In genomic region chr14:79873062-79873461, GRCm38 (mm10) we compare ENCODE assay signal across 10 mouse cellular contexts.
A peak's percentile ranks its signal among the peaks of the same experiment; 100 is the strongest.
DNase-seq lines count a peak whose midpoint lies in the region; ATAC-seq and TF ChIP-seq lines count a peak whose summit lies in the region.
"Had no signal": no experiment of that assay in that cellular context is flagged by ENCODE, and none has a peak within 500 bp of the region (broad histone marks: within the 10 kb centered on the region; RNA-seq: fewer than 3 reads in every experiment).

No protein-coding gene starts in this region.

- intact Hi-C loops in heart, adult 2 months (cut with DNase I): no loop called here
- intact Hi-C loops in heart, postnatal 25 days (cut with DNase I): no loop called here
- intact Hi-C loops in heart, postnatal 14 days (cut with DNase I): no loop called here

- 51% methylated on average over 13 of the region's 13 CpGs for WGBS in heart, adult 2 months
- 9% methylated on average over 13 of the region's 13 CpGs for WGBS in neural tube, embryonic 15.5 days

- H3K9ac ChIP-seq in heart, adult 2 months (ENCODE audit: low read depth, low read length): no peak overlapping the region
- no peak overlapping the region for H3K9ac ChIP-seq in neural tube, embryonic 15.5 days (replicated peaks)
- H3K9ac ChIP-seq: liver, embryonic 12.5 days had no signal

- no peaks in the 10 kb centered on the region for H3K36me3 ChIP-seq in heart, adult 2 months (ENCODE audit: control insufficient read depth, insufficient read depth, low read length)
- H3K36me3 ChIP-seq in neural tube, embryonic 15.5 days: no peaks in the 10 kb centered on the region
- H3K36me3 ChIP-seq: liver, embryonic 12.5 days had no signal

- H3K79me2 ChIP-seq in heart, adult 2 months (replicated peaks; ENCODE audit: control insufficient read depth, insufficient read depth, low read length): no peaks in the 10 kb centered on the region

- no peaks in the 10 kb centered on the region for H3K27me3 ChIP-seq in heart, adult 2 months (ENCODE audit: control insufficient read depth, insufficient read depth, low read length)
- peaks cover 8% of the 10 kb centered on the region; the same call in 1 of the 2 replicates for H3K27me3 ChIP-seq in neural tube, embryonic 15.5 days (replicated peaks)
- H3K27me3 ChIP-seq: liver, embryonic 12.5 days had no signal

- no peak overlapping the region for H3K4me2 ChIP-seq in neural tube, embryonic 15.5 days
- H3K4me2 ChIP-seq: liver, embryonic 12.5 days had no signal

- no peak for TF ChIP-seq EP300 in heart, adult 2 months (IDR thresholded peaks at IDR 0.05; ENCODE audit: insufficient read depth, low read depth, low read length)

- peak; percentile 18 to 31 for DNase-seq in heart, adult 2 months
- DNase-seq in heart, postnatal 25 days (ENCODE audit: low spot score): no peak
- DNase-seq in heart, postnatal 14 days: peak; percentile 7 to 14
- peak; percentile 37 for DNase-seq in kidney, postnatal 14 days
- DNase-seq in spleen, adult 12 weeks (ENCODE audit: low spot score): no peak
- no peak for DNase-seq in adrenal gland, postnatal 4 days (ENCODE audit: low spot score in 2 of 2)
- DNase-seq in lung, adult 18-20 months: no peak
- DNase-seq: thymus, postnatal 25 days had no signal

- no peak for TF ChIP-seq CTCF in heart, adult 2 months (IDR thresholded peaks at IDR 0.05)

- TF ChIP-seq POLR2A in heart, adult 2 months (IDR thresholded peaks at IDR 0.05; ENCODE audit: insufficient read depth, low read depth, low read length): no peak

- no peaks in the 10 kb centered on the region for H3K9me3 ChIP-seq in neural tube, embryonic 15.5 days (replicated peaks)

- no peaks in the 10 kb centered on the region for H3K4me1 ChIP-seq in heart, adult 2 months (ENCODE audit: control insufficient read depth, insufficient read depth, low read length)
- H3K4me1 ChIP-seq in neural tube, embryonic 15.5 days: peaks cover 17% of the 10 kb centered on the region
- H3K4me1 ChIP-seq: liver, embryonic 12.5 days had no signal

- H3K27ac ChIP-seq in heart, adult 2 months: no peak overlapping the region
- peak overlapping the region; percentile 28; the same call in 1 of the 2 replicates for H3K27ac ChIP-seq in neural tube, embryonic 15.5 days (replicated peaks)
- H3K27ac ChIP-seq: liver, embryonic 12.5 days had no signal

- no peak overlapping the region for H3K4me3 ChIP-seq in heart, adult 2 months
- no peak overlapping the region for H3K4me3 ChIP-seq in neural tube, embryonic 15.5 days (replicated peaks)
- H3K4me3 ChIP-seq: liver, embryonic 12.5 days had no signal

- peak; percentile 45; the same call in 1 of the 2 replicates for ATAC-seq in neural tube, embryonic 15.5 days (ENCODE audit: low FRiP score)
- ATAC-seq: liver, embryonic 12.5 days had no signal

Comparison
In these comparisons a context has a peak if more than half of its experiments do, and no peak if none do; other contexts are left out.
1. DNase-seq: peak in heart, adult 2 months (2 of 2), heart, postnatal 14 days (2 of 2) and kidney, postnatal 14 days (single experiment); none in heart, postnatal 25 days (single experiment), spleen, adult 12 weeks (single experiment), adrenal gland, postnatal 4 days (0 of 2) and lung, adult 18-20 months (0 of 2).